Mouse (Mus musculus) kidney, postnatal 25 days (tissue): ENCODE results near the gene Tnfsf9.
"Not testable (repeated sequence)": the region's sequence is repeated elsewhere in the genome, so short reads cannot be mapped to it uniquely, and the experiment has no call there.

Source experiments
- DNase-seq, 2 experiments: peaks; one replicate each; pipeline ENCODE4 v3.0.0; 2021; ENCODE audit warnings: mixed read lengths in 2 of 2

Tnfsf9 gene

GRCm38 (mm10) chr17:57095855-57096622, 9.1 kb upstream of the Tnfsf9 start:
- peak; percentile 62 to 64 for DNase-seq

GRCm38 (mm10) chr17:57096623-57096920, 8.6 kb upstream of the Tnfsf9 start:
- peak; percentile 82 to 89 for DNase-seq

GRCm38 (mm10) chr17:57098321-57098720, 6.8 kb upstream of the Tnfsf9 start:
- no peak for DNase-seq

- DNase-seq = no peak
Observed at GRCm38 (mm10) chr17:57099629-57100325, 5.3 kb upstream of the Tnfsf9 start.

DNA sequence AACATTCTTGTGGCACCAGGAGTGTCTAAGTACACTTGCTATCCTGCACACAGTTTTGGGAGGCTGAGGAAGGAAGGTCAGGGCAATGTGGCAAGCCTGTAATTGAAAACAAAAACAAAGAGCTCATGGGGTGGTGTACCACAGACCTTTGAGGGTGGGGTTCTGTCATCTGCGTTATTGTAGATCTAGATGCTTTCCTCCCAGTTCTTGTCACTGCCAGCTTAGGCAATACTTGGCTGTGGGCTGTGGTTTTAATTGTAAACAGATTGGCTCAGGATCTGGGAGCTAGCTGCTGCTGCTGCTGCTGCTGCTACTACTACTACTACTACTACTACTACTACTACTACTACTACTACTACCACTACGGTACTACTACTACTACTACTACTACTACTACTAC, 2.8 kb upstream of the Tnfsf9 start:
- no peak for DNase-seq

GRCm38 (mm10) chr17:57104496-57104895, 629 bp upstream of the Tnfsf9 start:
- no peak for DNase-seq

DNA sequence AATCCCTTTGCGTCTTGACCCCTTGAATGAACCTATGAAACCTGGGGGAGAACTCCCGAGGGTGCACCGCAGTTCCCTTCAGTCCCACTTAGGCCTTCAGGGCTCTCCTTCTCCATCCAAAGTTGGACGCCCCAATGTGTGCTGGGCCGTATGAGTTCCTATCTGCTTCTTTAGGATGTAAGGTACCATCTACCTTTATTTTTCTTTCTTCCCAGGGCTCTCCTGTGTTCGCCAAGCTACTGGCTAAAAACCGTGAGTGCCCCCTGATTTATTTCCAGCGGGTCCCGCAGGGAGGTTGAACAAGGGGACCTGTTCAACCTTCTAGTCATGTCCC, 877 bp downstream of the Tnfsf9 start:
- DNase-seq = no peak

- DNase-seq = no peak
Observed at GRCm38 (mm10) chr17:57107064-57107463, 1.9 kb downstream of the Tnfsf9 start.

- DNase-seq = no peak
Observed at GRCm38 (mm10) chr17:57108040-57108665, 3.0 kb downstream of the Tnfsf9 start.

- DNase-seq = no peak
Observed at GRCm38 (mm10) chr17:57108666-57109171, 3.6 kb downstream of the Tnfsf9 start.

GRCm38 (mm10) chr17:57110005-57110404, 4.9 kb downstream of the Tnfsf9 start:
- no peak for DNase-seq

DNA sequence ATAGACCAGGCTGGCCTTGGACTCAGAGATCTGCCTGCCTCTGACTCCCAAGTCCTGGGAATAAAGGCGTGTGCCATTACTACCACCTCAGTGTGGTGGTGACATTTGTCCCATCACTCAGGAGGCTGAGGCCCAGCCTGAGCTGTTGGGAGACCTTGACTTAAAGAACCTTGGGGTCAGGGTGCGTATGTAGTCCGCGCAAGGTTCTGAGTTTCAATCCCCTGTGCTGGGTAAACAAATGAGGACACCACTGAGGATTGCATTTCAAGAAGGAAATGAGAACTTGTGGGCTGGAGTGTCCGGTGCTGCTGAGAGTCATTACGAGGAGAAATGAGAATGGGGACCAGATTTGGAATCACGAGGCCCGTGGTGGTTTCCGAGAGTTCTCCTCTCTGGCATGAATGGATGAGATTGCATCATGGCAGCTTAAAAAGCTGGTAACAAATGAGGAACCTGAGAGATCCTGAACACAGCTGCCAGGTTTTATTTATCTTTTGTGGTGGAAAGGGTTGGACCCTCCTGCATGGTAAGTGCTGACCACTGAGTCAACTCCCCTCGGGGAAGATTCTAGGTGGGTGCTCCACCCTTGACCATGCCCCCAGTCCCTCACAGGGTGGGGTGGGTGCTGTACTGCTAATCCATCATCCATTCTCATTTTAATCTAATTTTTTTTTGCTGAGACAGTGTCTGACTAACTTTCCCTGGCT, 7.8 kb downstream of the Tnfsf9 start:
- no peak for DNase-seq

DNA sequence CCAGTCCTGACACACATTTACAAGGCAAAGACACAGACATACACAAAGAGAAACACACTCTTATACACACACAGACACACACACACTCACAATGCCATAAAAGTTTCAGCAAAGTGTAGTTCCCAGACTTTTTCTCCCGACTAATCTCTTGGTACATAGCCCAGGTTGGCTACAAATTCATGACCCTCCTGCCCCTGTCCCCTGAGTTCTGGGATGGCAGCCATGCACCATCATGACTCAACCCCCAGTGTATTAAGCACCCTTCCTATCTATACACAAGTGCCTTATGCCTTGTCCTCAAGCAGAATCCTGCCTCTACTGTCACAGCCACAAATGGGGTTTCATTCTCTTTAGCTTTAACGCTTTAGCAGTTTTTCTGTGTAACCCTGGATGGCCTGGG, 11.7 kb downstream of the Tnfsf9 start:
- no peak for DNase-seq

DNA sequence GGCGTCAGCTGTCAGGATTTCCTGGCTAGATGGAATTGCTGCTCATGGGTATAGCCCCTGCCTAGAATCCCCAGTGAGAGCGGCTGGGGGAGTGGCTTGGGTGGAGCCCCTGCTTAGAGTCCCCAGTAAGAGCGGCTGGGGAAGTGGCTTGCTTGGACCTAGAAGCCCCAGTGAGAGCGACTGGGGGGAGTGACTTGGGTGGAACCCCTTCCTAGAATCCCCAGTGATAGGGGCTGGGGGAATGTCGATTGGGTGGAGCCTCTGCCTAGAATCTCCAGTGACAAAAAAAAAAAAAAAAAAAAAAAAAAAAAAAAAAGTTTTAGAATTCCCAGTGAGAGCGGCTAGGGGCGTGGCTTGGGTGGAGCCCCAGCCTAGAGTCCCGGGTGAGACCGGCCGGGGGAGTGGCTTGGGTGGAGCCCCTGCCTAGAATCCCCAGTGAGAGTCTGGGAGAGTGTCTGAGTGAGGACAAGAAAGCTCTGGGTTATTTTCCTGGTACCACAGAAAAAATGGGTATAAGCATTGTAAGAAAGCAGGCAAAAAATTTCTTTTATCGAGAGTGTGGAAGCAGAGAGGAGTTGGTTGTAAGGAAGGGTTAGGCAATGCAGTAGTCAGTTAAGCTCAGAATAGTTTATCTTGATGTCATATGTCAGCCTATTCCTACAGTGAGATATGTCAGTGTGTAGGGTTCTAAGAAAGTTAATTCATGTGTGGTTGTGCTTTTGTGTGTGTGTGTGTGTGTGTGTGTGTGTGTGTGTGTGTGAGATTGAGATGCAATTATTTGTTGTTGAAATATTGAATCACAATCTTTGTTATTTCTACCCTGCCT, 13.6 kb downstream of the Tnfsf9 start:
- DNase-seq = peak in 1 of 2 experiments; percentile 48

DNA sequence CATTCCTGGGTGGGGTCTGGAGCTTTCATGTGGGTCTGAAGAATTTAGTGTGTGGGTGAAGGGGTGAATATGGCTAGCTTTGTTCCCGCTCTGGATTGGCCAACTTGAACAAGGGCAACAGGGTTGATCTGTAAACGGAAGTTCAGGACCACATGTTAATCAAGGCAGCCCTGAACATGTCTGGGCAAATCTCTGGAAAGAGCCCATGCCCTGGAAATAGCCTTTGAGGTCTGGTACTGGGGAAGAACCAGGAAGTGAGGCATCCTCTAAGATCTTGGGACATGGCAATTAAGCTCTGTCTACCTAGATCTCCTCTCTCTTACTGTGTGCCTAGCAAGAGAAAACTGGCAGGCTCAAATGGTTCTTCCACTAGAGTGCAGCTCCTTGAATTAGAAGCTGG, 16.7 kb downstream of the Tnfsf9 start:
- no peak for DNase-seq

GRCm38 (mm10) chr17:57123192-57124118, 18.3 kb downstream of the Tnfsf9 start:
- no peak for DNase-seq

DNA sequence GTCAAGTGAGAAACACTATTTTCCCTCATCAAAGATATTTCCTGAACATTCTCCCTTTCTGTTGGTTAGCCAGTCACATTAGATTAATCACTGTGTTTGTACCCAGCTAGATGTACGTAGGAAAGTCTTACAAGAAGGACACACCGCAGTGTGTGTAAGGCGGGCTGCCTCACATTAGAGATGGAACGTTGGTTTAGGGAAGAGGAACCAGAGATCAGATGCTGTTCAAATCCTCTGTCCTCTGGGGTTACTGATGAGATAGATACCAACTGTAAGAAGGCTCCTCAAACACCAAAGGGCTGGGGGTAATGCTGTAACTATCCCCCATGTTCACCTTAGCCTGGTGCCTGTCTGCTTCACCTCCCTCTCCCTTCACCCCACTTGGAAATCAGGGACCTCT, 19.7 kb downstream of the Tnfsf9 start:
- no peak for DNase-seq

DNA sequence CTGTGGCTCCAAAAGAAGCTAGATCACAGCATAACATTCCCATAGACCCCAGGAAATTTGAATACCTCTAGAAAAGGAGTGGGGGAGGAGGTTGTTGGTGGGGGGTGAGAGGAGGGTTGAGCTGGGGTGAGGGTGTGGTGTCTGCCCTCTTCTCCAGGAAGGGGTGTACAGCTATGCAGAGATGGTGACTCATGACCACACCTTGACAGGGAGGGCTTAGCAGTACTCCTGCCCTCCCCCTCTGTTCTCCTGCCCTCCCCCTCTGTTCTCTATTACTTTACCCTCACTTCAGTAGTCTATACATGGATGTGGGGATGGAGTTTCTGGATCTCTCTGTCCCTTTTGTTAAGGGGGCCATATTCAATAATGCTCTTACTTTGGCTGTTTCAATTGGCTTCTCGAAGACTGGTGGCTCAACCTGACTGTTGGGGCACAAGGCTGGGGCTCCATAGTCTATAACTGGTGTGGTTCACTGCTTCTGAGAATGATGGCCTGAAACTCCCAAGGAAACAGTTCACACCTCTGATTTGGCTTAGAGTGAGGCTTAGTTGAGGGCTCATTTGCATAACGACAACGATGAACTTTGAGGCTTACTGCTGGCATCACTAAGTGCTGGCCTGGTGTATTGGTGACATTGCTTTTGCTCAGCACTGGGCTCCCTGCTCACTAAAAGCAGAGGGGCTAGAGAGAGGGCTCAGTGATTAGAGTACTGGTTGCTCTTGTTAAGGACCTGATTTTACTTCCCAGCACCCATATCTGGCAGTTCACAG, 20.9 kb downstream of the Tnfsf9 start:
- DNase-seq = no peak

DNA sequence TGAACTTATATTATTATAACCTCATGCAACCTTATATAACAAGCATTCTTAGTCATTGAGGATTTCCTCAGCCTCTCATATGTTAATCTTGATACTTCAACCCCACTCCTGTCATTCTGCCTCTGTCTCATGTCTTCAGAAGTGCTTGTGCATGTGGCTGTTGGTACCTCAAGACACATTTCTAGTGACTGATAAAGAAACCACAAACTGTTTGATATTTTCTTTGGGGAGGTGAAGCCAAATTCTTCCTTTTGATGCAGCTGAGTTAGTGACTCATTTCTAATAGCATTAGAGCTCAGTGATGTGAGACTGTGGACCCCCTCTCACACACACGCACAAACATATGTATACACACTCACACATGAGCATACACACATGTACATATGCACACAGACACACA, 26.7 kb downstream of the Tnfsf9 start:
- DNase-seq = no peak

- DNase-seq = not testable (repeated sequence)
Observed at GRCm38 (mm10) chr17:57134021-57134420, 28.9 kb downstream of the Tnfsf9 start.

DNA sequence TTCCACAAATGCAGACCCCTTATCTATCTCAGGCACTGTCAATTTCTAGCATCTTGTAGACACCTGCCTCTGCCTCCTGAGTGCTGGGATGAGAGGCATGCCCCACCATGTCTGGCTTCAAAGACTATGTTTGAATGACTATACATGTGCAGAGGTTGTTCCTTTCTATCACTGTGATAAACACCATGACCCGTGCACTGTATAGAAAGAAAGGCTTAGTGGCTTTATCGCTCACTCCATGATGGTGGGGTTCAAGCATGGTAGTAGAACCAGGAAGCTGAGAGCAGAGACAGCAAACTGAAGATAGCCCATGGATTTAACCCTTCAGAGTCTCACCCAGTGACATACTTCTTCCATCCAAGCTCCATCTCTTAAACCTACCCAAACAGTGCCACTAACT, 29.6 kb downstream of the Tnfsf9 start:
- DNase-seq = no peak
